Mouse (Mus musculus) liver, adult 2 months (tissue): ENCODE measurements around the gene Cyth1.
A peak's percentile ranks its signal among the peaks of the same experiment; 100 is the strongest.

Experiments used
- CTCF ChIP-seq: fragments of 200-500 bp; IDR thresholded peaks from 2 replicates; pipeline ENCODE4 v1.5.1; 2011; ENCODE audit warnings: low read depth, low read length, control low read depth
- POLR2A ChIP-seq: fragments of 200-500 bp; IDR thresholded peaks from 2 replicates; pipeline ENCODE4 v1.6.1; 2011; ENCODE audit warnings: low read length, control low read depth; ENCODE audit not compliant: insufficient read depth; ENCODE audit errors: extremely low read depth

DNA sequence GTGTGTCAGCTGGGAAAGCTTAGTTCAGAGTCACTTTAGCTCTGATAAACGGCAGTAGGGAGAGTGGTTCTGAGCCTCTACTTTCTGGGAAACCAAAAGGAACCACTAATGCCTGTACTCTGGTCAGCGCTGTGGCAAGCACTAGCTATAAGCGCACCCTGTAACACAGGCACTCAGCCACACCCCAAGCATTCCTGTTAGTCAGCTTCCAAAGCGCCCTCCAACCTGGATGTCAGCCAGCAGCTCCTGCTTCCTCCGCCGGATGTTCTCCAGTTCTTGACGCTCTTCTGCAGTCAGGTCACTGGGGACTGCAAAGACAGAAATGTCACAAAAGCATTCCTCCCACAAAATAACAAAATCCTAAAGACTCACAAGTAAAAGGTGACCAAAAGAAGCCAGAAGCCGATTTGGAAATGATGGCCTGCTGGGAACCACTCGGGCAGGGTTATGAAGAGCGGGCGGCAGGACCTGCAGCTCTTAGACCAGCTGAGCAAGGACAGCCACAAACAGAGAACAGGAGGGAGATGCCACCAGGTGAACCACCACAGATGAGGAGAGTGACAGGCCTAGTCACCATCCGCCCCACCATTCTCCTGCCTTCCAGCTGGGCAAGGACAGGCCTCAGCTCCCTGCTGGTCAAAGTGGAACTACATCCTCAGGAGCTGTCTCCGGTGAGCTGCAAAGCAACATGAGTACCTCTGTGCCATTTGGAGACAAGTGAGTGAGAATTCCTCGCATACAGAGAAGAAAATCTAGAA lies 54.8 kb downstream of the Cyth1 start:
- TF ChIP-seq POLR2A (no peak), CTCF (0 out of 2 replicates have a peak, but pooled peaks have one; percentile 5)
